Mouse (Mus musculus) testis, adult 2 months (tissue): ENCODE results near the gene Lipc. TPM values are rescaled to one million over a fixed set of nuclear protein-coding genes. Genes with fewer than 3 reads are reported as not detected.

Source experiments
- H3K27ac ChIP-seq: fragments of 200-500 bp; 2 replicates; pipeline ENCODE4 v1.5.1; 2012; ENCODE audit warnings: low read depth, low read length; ENCODE audit not compliant: control insufficient read depth, insufficient read depth
- H3K27me3 ChIP-seq: fragments of 200-500 bp; 2 replicates; pipeline ENCODE4 v1.6.1; 2012; ENCODE audit warnings: mild to moderate bottlenecking, low read length, moderate library complexity; ENCODE audit not compliant: control insufficient read depth, insufficient read depth
- H3K36me3 ChIP-seq: fragments of 200-500 bp; 2 replicates; pipeline ENCODE4 v1.6.1; 2012; ENCODE audit warnings: mild to moderate bottlenecking, low read length; ENCODE audit not compliant: control insufficient read depth, insufficient read depth
- H3K4me1 ChIP-seq: fragments of 200-500 bp; 2 replicates; pipeline ENCODE4 v1.6.1; 2012; ENCODE audit warnings: low read length; ENCODE audit not compliant: control insufficient read depth, insufficient read depth
- H3K4me3 ChIP-seq: fragments of 200-500 bp; 2 replicates; pipeline ENCODE4 v1.5.1; 2012; ENCODE audit warnings: low read depth, mild to moderate bottlenecking, low read length, moderate library complexity, mixed read lengths; ENCODE audit not compliant: control insufficient read depth
- CTCF ChIP-seq: fragments of 200-500 bp; IDR thresholded peaks from 2 replicates; pipeline ENCODE4 v1.5.1; 2012; ENCODE audit warnings: low read depth, mild to moderate bottlenecking, inconsistent platforms, low read length, moderate library complexity; ENCODE audit not compliant: control insufficient read depth, insufficient read depth, insufficient replicate concordance
- POLR2A ChIP-seq: fragments of 200-500 bp; IDR thresholded peaks from 2 replicates; pipeline ENCODE4 v1.6.1; 2012; ENCODE audit warnings: low read depth, mild to moderate bottlenecking, inconsistent platforms, low read length, moderate library complexity; ENCODE audit not compliant: control insufficient read depth
- polyA plus RNA-seq: library from polyadenylated mRNA; depleted of rRNA; stranded (reverse); fragments of >200 nt; gene quantifications from 2 replicates; pipeline ENCODE4 v1.2.3, GENCODE M21; 2012

Gene Lipc
- polyA plus RNA-seq, 1 experiment = not detected

GRCm38 (mm10) chr9:70938850-70939249, 13.2 kb downstream of the Lipc start:
- H3K27me3 ChIP-seq = no peaks in the 10 kb centered on the region
- H3K4me3 ChIP-seq = peak overlapping the region; percentile 43; the same call in 1 of the 2 replicates
- no peak overlapping the region for H3K27ac ChIP-seq
- TF ChIP-seq CTCF = no peak
- TF ChIP-seq POLR2A = no peak
- H3K4me1 ChIP-seq = no peaks in the 10 kb centered on the region
- no peaks in the 10 kb centered on the region for H3K36me3 ChIP-seq

- no peaks in the 10 kb centered on the region for H3K27me3 ChIP-seq
- H3K27ac ChIP-seq = no peak overlapping the region
- no peak overlapping the region for H3K4me3 ChIP-seq
- TF ChIP-seq CTCF = no peak
- no peak for TF ChIP-seq POLR2A
- no peaks in the 10 kb centered on the region for H3K4me1 ChIP-seq
- no peaks in the 10 kb centered on the region for H3K36me3 ChIP-seq
Measured at GRCm38 (mm10) chr9:70938134-70938533, 13.9 kb downstream of the Lipc start.

- H3K4me3 ChIP-seq = no peak overlapping the region
- TF ChIP-seq POLR2A = no peak
- H3K27me3 ChIP-seq = no peaks in the 10 kb centered on the region
- no peaks in the 10 kb centered on the region for H3K36me3 ChIP-seq
- peaks cover 6% of the 10 kb centered on the region for H3K4me1 ChIP-seq
- H3K27ac ChIP-seq = no peak overlapping the region
Measured at GRCm38 (mm10) chr9:70934587-70935295, 17.3 kb downstream of the Lipc start.

DNA sequence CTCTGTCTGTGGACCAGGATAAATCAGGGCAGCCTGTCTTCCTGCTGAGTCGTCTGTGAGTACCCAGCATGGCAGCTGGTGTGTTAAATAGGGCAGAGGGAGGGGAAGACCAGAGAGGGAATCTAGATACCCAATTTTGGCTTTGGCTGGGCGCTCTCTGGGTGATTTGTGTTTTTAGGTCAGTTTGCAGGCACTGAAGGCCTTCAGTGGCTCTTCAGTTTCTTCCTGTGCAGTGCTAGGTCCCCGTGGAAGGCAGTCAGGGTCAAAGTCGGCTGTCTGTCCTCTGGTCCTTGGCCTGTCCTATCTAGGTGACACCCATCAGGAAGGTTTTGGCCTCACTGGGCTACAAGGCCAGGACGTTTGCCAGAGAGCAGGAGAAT, 21.4 kb downstream of the Lipc start:
- H3K4me1 ChIP-seq = peaks cover 6% of the 10 kb centered on the region
- H3K4me3 ChIP-seq = no peak overlapping the region
- TF ChIP-seq POLR2A (no peak), CTCF (no peak)

GRCm38 (mm10) chr9:70929840-70930640, 22.0 kb downstream of the Lipc start:
- TF ChIP-seq POLR2A = no peak
- TF ChIP-seq CTCF = peak; percentile 53; the same call in 1 of the 2 replicates
- H3K4me3 ChIP-seq = no peak overlapping the region
- H3K36me3 ChIP-seq = no peaks in the 10 kb centered on the region
- H3K27me3 ChIP-seq = no peaks in the 10 kb centered on the region
- no peak overlapping the region for H3K27ac ChIP-seq
- peaks cover 6% of the 10 kb centered on the region for H3K4me1 ChIP-seq

More for the DNA sequence above, 21.4 kb downstream of the Lipc start:
- Histone ChIP-seq H3K27ac (no peak overlapping the region), H3K36me3 (no peaks in the 10 kb centered on the region), H3K27me3 (no peaks in the 10 kb centered on the region)

DNA sequence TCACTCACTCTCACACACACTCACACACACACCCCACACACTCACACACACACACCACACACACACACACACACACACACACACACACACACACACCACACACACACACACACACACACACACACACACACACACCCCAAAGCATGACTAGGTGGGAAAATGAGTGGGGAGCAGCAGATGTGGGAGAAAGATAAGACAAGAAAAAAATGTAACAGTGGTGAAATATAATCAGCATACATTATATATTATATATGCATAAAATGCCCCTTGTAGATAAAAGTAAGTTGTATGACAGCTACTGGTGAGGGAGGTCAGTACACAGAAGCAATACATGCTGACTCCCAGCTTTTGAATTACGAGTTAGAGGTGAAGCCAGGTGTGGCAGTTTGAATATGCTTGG, 23.6 kb downstream of the Lipc start:
- TF ChIP-seq CTCF (no peak), POLR2A (no peak)
- peaks cover 6% of the 10 kb centered on the region for H3K4me1 ChIP-seq
- no peak overlapping the region for H3K4me3 ChIP-seq
- H3K36me3 ChIP-seq = no peaks in the 10 kb centered on the region
- no peaks in the 10 kb centered on the region for H3K27me3 ChIP-seq
- no peak overlapping the region for H3K27ac ChIP-seq

DNA sequence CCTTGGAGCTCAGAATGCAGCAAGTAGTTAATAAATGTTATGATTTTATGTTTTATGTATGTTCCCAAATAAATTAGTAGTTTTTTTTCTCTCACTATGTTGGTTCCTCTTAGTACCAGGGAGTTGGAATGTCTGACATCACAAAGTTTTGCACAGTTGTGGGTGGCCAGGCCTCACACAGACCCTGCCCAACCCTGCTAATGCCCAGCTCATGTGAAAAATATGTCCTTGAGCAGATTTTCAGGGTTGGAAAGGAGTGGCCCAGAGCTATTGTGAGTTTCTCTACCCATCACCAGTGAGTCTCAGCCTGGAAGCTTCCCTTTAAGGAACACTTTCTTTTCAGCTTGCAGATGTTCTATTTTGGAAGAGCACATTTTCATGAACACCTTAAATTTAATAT, 24.3 kb downstream of the Lipc start:
- Histone ChIP-seq H3K27ac (no peak overlapping the region), H3K27me3 (no peaks in the 10 kb centered on the region)

More for the DNA sequence above, 24.3 kb downstream of the Lipc start:
- Histone ChIP-seq H3K36me3 (no peaks in the 10 kb centered on the region), H3K4me1 (peaks cover 6% of the 10 kb centered on the region), H3K4me3 (no peak overlapping the region)
- TF ChIP-seq POLR2A (no peak), CTCF (no peak)
